Mouse (Mus musculus): Measurements from ENCODE around the gene Olfr904. TPM values are rescaled to one million over a fixed set of nuclear protein-coding genes. Genes with fewer than 3 reads are reported as not detected.
"Not testable (repeated sequence)": the region's sequence is repeated elsewhere in the genome, so short reads cannot be mapped to it uniquely, and the experiment has no call there.

The Olfr904 gene
- not detected in 2 replicates for polyA plus RNA-seq (2012; rRNA removed)

DNA sequence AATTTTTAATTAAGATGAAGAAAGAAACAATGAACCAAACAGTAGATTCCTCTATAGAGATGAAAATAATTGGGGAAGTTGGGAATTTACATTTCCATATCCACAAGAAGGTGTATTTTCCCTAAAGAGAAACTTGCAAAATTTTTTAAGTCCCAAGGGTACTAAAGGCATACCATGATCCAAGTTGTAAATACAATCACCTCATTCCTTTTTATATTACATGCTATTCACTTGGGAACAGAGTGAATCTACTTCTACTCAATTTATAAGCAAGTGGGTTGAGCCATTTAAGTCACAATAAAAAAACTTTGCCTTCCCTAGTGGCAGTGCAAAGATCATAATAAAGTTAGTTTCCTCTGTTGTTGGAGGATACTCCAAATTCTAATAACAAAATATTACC, at the start of gene Olfr904:
TSS of gene Olfr904 (plus strand) at position 301 of the 400 bp plus-strand sequence.
- no peak for DNase-seq (ENCODE audit: low spot score)

DNA sequence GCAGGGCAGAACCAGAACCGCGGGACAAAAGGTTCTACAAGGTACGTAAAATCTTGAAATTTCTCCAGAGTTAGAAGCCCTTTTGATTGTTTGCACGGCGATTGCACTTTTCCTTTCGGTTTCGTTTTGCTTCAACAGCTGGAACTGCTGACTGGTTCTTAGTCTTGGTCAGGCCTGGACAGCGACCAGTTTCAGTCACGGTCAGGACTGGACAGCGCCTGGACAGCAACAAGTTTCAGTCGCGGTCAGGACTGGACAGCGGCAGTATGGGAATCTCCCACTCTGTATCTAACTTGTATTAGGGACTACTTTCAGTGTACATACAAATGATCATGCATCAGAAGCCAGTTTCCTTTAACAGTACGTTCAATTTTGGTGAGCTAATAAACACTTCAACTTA, 49.4 kb upstream of the Olfr904 start:
- DNase-seq (ENCODE audit: low spot score), result not testable (repeated sequence)

DNA sequence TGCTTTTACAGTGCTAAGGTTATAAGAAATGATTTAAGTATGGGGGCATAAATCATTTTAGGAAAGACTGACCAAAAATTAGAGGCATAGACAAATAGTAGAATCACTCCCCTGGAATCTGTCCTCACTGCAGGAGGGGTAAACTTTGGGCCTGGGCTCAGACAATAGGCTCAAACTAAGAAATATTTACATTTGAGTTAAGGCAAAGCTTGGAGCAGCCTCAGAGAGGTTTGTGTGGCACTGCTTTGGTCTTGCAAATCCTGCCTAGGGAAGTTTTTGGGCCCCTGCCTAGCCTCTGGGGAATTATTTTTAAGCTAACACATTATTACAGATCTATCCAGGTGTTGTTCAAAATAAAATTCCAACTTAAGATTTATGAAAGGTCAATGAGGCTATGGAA, 39.1 kb upstream of the Olfr904 start:
- no peak for DNase-seq (ENCODE audit: low spot score)

DNA sequence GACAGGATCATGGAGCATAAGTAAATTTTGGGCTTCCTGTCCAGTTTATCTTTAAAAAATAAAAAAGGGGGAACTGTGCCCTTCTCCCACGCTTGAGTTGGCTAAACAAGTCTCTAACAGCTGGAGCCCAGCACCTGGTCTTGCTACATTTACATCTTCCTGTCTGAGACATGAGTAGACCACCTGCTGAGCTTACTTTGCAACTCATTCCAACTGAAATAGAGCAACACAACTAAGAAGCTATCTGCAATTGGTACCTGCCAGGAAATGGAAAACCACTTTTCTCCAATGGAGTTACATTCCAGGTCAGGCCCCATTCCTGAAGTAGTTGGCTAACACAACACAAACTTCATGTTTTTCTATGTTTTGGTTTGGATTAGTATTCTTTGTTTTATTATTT, 35.9 kb upstream of the Olfr904 start:
- DNase-seq (ENCODE audit: low spot score), result no peak

DNA sequence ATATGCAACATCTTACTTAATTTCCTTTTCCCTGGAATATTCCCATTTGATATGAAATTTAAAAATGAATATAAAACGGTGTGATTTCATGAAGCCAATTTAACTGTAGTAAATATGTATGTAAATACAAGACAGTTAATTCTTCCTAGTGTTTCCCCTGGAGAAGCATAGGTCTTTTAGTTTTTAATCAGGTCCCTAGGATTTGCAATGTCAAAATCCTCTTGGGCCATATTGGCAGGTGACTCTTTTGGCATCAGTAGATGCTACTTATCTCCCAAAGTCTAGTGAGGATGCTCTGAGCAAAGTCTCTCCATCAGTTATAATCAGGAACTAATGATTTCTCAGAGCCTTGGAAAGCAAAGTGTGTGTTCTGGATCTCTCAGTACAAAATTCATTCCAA, 33.8 kb upstream of the Olfr904 start, which contains the start of gene Olfr901:
TSS of gene Olfr901 (plus strand) at position 301 of the 400 bp plus-strand sequence.
- DNase-seq (ENCODE audit: low spot score), result no peak

DNA sequence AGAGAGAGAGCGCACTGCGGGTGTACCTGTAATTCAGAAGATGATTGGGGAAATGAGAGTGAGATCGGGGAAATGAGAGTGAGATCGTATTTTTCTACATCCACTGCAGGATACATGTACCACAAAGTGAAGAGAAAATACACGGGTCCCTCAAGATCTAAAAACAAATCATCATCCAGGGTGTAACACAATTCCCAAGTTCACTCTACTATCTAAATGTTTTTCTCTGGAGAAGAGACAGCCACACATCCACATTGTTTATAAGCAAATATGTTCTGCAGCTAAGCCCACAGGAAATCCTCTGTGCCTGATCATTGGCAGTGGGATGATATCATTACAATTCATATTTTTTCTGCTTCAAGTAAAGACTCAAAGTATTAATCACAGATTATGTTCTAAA, 15.6 kb upstream of the Olfr904 start, which contains the start of gene Olfr902:
TSS of gene Olfr902 (plus strand) at position 301 of the 400 bp plus-strand sequence.
- DNase-seq (ENCODE audit: low spot score), result no peak

DNA sequence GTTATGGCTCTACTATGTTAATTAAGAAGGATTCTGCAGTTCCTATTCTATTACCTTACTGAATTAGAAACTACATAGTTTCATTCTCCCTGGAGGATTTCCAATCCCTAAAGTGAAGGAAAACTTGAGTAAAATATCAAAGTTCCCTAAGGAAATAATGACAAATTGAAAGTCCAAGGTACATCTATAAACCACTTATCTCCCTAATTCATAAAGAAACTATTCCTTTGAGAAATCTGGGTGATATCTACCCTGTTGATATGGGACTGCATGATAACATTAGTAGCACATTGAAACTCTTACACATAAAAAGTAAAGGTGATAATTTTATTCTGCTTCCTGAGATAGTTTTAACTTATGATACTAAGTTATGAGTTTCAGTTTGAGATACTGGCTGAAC, 7.9 kb downstream of the Olfr904 start, which contains the start of gene Olfr905:
TSS of gene Olfr905 (plus strand) at position 301 of the 400 bp plus-strand sequence.
- DNase-seq (ENCODE audit: low spot score), result no peak

DNA sequence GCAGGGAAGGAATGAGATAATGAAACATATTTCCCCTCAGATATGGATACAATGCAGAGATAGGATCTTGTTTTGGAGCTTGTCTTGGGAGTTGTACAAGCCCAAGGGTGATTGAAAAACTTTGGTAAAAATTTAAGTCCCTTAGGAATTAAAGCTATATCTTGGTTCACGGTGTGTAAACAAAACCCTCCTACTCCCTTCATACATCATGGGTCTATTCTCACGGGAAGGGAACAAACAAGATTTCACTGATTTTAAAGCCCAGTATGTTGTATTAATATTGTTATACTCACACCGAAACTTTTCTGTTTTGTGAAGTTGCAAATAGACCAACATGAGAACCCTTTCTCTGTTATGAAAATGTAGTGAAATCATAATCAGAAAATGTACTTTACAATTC, 23.8 kb downstream of the Olfr904 start, which contains the start of gene Olfr906:
TSS of gene Olfr906 (plus strand) at position 301 of the 400 bp plus-strand sequence.
- DNase-seq (ENCODE audit: low spot score), result no peak

DNA sequence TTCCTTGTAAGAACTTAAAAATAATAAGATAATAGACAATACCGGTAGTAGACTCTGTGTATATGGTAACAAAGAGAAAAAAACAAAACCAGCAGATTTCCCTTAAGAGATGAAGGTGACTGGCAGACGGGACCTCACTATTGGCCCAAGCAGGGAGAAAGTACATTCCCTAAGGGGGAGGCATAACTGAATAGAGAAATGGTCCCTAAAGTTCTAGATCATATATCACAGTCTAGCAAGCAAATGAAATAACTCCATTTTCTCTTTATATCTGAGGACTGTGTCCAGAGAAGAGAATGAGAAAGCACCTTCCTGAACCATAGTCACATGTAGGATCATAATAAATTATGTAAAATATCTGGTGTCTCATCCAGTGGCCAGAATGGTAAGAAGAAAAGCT, 32.6 kb downstream of the Olfr904 start, which contains the start of gene Olfr907:
TSS of gene Olfr907 (plus strand) at position 301 of the 400 bp plus-strand sequence.
- DNase-seq (ENCODE audit: low spot score), result no peak

DNA sequence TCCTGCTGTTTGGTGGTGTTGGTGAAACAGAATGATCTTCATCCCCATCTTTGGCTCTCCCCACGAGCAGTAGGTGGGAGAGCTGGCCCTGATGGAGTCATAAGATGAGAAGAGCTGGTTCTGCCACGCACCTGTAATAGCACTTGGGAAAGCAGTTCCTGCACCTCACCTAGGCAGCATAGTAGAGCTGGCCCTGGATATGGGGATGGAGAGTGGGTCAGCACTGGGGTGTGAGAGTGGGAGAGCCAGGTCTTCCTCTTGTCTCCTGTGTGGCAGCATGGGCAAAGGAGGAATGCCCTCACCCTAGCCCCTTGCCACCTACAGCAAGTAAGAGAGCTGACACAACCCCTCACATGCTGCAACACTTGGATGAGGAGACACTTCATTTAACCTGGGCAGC, 49.4 kb downstream of the Olfr904 start:
- DNase-seq (ENCODE audit: low spot score), result no peak

Other genes starting within 250 kb of the Olfr904 start
- not detected in 2 replicates for gene Olfr894, start 245.1 kb upstream of the Olfr904 start, polyA plus RNA-seq (2012; rRNA removed)
- 0.12 and 0.19 TPM in 2 replicates for gene Olfr143, start 210.4 kb upstream of the Olfr904 start, polyA plus RNA-seq (2012; rRNA removed)
- gene Olfr895, start 195.3 kb upstream of the Olfr904 start, polyA plus RNA-seq (2012; rRNA removed), result 0.27 and 0.48 TPM in 2 replicates
- gene Olfr896-ps1, start 172.0 kb upstream of the Olfr904 start, polyA plus RNA-seq (2012; rRNA removed), result not detected in 2 replicates
- gene Olfr25, start 134.1 kb upstream of the Olfr904 start, polyA plus RNA-seq (2012; rRNA removed), result not detected in 2 replicates
- gene Olfr898, start 114.7 kb upstream of the Olfr904 start, polyA plus RNA-seq (2012; rRNA removed), result not detected in 2 replicates
- not detected in 2 replicates for gene Olfr250, start 96.2 kb upstream of the Olfr904 start, polyA plus RNA-seq (2012; rRNA removed)
- not detected in 2 replicates for gene Olfr251, start 86.1 kb upstream of the Olfr904 start, polyA plus RNA-seq (2012; rRNA removed)
- not detected in 2 replicates for gene Olfr147, start 61.4 kb upstream of the Olfr904 start, polyA plus RNA-seq (2012; rRNA removed)
- gene Olfr901, start 33.7 kb upstream of the Olfr904 start, polyA plus RNA-seq (2012; rRNA removed), result not detected in 2 replicates
- gene Olfr902, start 15.5 kb upstream of the Olfr904 start, polyA plus RNA-seq (2012; rRNA removed), result not detected in 2 replicates
- not detected in 2 replicates for gene Olfr905, start 8.0 kb downstream of the Olfr904 start, polyA plus RNA-seq (2012; rRNA removed)
- gene Olfr906, start 23.9 kb downstream of the Olfr904 start, polyA plus RNA-seq (2012; rRNA removed), result not detected in 2 replicates
- not detected in 2 replicates for gene Olfr907, start 32.7 kb downstream of the Olfr904 start, polyA plus RNA-seq (2012; rRNA removed)
- not detected in 2 replicates for gene Olfr911-ps1, start 58.4 kb downstream of the Olfr904 start, polyA plus RNA-seq (2012; rRNA removed)
- gene Olfr910, start 74.7 kb downstream of the Olfr904 start, polyA plus RNA-seq (2012; rRNA removed), result not detected in 2 replicates
- not detected in 2 replicates for gene Olfr912, start 117.0 kb downstream of the Olfr904 start, polyA plus RNA-seq (2012; rRNA removed)
- not detected in 2 replicates for gene Olfr913, start 129.6 kb downstream of the Olfr904 start, polyA plus RNA-seq (2012; rRNA removed)
- gene Olfr914, start 142.0 kb downstream of the Olfr904 start, polyA plus RNA-seq (2012; rRNA removed), result not detected in 2 replicates
- gene Olfr916, start 196.7 kb downstream of the Olfr904 start, polyA plus RNA-seq (2012; rRNA removed), result not detected in 2 replicates
- not detected in 2 replicates for gene Olfr917, start 202.7 kb downstream of the Olfr904 start, polyA plus RNA-seq (2012; rRNA removed)
- gene Olfr918, start 211.5 kb downstream of the Olfr904 start, polyA plus RNA-seq (2012; rRNA removed), result not detected in 2 replicates
- gene Olfr919, start 240.5 kb downstream of the Olfr904 start, polyA plus RNA-seq (2012; rRNA removed), result not detected in 2 replicates